Mouse (Mus musculus): ENCODE measurements at regions not wholly inside any gene's neighbourhood (a gene's known extent, or its start where the extent isn't known, plus 50 kb on each side); places are given as distances from the start of the nearest gene placed in this dataset.

DNA sequence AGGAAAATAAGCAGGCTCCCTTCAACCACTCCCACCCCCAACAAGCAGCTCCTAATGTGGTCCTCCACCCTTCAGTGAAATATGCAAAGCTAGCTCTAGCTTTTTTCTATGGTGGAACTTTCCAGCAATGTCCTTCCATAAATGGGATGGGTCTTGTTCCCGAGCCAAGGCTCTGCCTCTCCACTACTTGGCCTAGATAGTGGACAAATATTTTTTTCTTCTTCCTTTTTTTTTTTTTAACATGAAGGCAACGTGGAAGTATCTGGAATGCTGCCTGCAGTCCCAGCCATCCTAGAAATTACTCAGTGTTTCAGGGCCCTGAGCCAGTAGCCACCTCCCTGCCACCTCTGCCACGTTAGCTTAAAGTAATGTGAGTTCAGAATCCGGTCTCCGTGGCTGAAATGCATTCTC, 85.7 kb upstream of the Col1a2 start:
- TF ChIP-seq CTCF (IDR thresholded peaks at IDR 0.05; ENCODE audit: control insufficient read depth, insufficient read depth, insufficient replicate concordance, low read depth, low read length), result no peak
- no peak for TF ChIP-seq POLR2A (IDR thresholded peaks at IDR 0.05; ENCODE audit: control insufficient read depth, low read depth, low read length)

DNA sequence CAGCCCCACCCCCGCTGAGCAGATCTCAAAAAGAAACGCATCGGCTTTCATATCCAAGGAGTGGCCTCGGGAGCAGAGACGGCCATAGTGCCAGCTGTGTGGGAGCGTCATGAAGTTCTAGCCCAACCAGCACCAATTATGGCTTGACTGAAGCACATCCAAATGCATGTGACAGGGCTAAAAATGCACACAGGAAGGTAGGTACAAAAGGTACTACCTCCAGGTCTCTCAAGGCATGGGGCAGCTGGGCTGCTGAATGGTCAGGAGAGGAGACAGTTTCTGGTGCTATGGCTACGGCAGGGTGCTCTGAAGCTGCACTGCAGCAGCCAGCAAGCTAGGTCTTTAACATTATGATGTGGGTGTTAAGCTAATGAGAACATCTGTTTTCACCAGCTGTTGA, 83.1 kb upstream of the Col1a2 start:
- Histone ChIP-seq H3K4me1 (ENCODE audit: control insufficient read depth, insufficient read depth, low read length) (0 out of 2 replicates have a peak, but pooled peaks cover 2% of the 10 kb centered on the region), H3K27me3 (ENCODE audit: control insufficient read depth, insufficient read depth, low read length) (no peaks in the 10 kb centered on the region), H3K36me3 (ENCODE audit: control insufficient read depth, insufficient read depth, low read length) (no peaks in the 10 kb centered on the region), H3K4me3 (ENCODE audit: control insufficient read depth, low read depth, low read length) (no peak overlapping the region), H3K27ac (ENCODE audit: control insufficient read depth, insufficient read depth, low read depth, low read length) (no peak overlapping the region)
- TF ChIP-seq POLR2A (IDR thresholded peaks at IDR 0.05; ENCODE audit: control insufficient read depth, low read depth, low read length), result no peak
- TF ChIP-seq CTCF (IDR thresholded peaks at IDR 0.05; ENCODE audit: control insufficient read depth, insufficient read depth, insufficient replicate concordance, low read depth, low read length), result no peak

More for the DNA sequence above, 85.7 kb upstream of the Col1a2 start:
- H3K4me3 ChIP-seq (ENCODE audit: control insufficient read depth, low read depth, low read length), result no peak overlapping the region
- H3K27me3 ChIP-seq (ENCODE audit: control insufficient read depth, insufficient read depth, low read length), result no peaks in the 10 kb centered on the region
- H3K4me1 ChIP-seq (ENCODE audit: control insufficient read depth, insufficient read depth, low read length), result 0 out of 2 replicates have a peak, but pooled peaks cover 2% of the 10 kb centered on the region
- H3K27ac ChIP-seq (ENCODE audit: control insufficient read depth, insufficient read depth, low read depth, low read length), result no peak overlapping the region; the same call in 1 of the 2 replicates
- H3K36me3 ChIP-seq (ENCODE audit: control insufficient read depth, insufficient read depth, low read length), result no peaks in the 10 kb centered on the region

DNA sequence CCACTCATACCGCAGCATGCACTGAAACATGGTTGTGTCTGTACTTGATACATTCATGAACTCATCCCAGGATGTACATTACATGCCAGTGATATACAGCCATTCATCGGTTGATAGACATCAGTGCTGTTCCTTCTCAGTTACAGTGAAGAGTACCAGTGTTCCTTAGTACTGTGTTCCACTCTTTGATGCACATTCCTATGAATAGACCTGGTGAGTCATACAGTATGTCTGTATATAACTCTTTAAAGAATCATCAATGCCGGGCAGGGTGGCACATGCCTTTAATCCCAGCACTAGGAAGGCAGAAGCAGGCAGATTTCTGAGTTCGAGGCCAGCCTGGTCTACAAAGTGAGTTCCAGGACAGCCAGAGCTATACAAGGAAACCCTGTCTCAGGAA, 77.5 kb upstream of the Col1a2 start:
- no peak overlapping the region for H3K4me3 ChIP-seq (ENCODE audit: control insufficient read depth, low read depth, low read length)

DNA sequence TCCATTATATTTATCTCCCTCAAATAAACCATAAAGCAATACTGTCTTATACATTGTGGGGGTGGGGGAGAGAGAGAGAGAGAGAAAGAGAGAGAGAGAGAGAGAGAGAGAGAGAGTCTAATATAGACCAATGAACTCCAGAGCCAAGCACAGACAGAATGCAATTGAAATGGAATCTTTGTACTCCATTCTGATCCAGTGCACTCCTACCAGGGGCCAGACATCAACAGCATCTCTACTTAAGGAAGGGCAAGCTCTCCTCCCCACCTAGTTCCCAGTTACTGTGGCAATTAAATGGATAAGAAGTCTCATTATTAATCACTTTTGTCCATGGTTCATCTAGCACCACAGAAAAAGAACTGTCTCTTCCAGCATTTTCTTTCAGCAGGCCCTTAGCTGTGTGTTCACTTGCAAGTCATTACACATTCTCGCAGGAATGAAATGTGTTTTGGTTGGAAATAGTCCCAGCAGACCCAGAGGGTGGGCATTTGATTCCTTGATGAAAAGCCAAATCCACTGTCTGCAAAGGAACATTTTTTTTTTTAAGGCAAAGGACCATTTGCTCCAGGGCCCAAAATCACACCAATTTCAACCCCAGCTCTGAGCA, 73.8 kb upstream of the Col1a2 start:
- TF ChIP-seq CTCF (IDR thresholded peaks at IDR 0.05; ENCODE audit: control insufficient read depth, insufficient read depth, insufficient replicate concordance, low read depth, low read length) (no peak), POLR2A (IDR thresholded peaks at IDR 0.05; ENCODE audit: control insufficient read depth, low read depth, low read length) (no peak)
- H3K36me3 ChIP-seq (ENCODE audit: control insufficient read depth, insufficient read depth, low read length), result no peaks in the 10 kb centered on the region
- H3K4me1 ChIP-seq (ENCODE audit: control insufficient read depth, insufficient read depth, low read length), result no peaks in the 10 kb centered on the region
- H3K4me3 ChIP-seq (ENCODE audit: control insufficient read depth, low read depth, low read length), result no peak overlapping the region
- no peak overlapping the region for H3K27ac ChIP-seq (ENCODE audit: control insufficient read depth, insufficient read depth, low read depth, low read length)
- no peaks in the 10 kb centered on the region for H3K27me3 ChIP-seq (ENCODE audit: control insufficient read depth, insufficient read depth, low read length)

More for the DNA sequence above, 77.5 kb upstream of the Col1a2 start:
- TF ChIP-seq CTCF (IDR thresholded peaks at IDR 0.05; ENCODE audit: control insufficient read depth, insufficient read depth, insufficient replicate concordance, low read depth, low read length) (no peak), POLR2A (IDR thresholded peaks at IDR 0.05; ENCODE audit: control insufficient read depth, low read depth, low read length) (no peak)
- H3K4me1 ChIP-seq (ENCODE audit: control insufficient read depth, insufficient read depth, low read length), result no peaks in the 10 kb centered on the region
- H3K27me3 ChIP-seq (ENCODE audit: control insufficient read depth, insufficient read depth, low read length), result no peaks in the 10 kb centered on the region
- H3K27ac ChIP-seq (ENCODE audit: control insufficient read depth, insufficient read depth, low read depth, low read length), result no peak overlapping the region
- H3K36me3 ChIP-seq (ENCODE audit: control insufficient read depth, insufficient read depth, low read length), result no peaks in the 10 kb centered on the region

DNA sequence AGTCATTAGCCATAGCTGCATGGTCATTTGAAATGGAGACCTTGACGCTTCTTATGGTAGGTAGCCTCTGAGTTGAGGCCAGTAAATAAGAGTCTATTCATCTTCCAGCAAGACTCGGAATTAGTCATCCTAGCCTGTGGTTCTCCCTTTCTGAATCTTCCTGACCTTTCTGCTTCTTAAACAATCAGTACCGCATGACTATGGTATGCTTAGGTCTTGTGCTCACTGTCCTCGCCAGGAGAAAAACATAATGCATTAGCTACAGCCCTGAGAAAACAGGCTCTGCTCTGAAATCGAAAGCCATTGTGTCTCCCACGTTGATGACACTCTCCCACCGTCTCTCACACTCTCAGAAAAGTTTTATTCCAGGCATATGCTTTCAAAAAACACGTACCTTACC, 72.4 kb upstream of the Col1a2 start:
- Histone ChIP-seq H3K27me3 (ENCODE audit: control insufficient read depth, insufficient read depth, low read length) (no peaks in the 10 kb centered on the region), H3K27ac (ENCODE audit: control insufficient read depth, insufficient read depth, low read depth, low read length) (no peak overlapping the region)
- TF ChIP-seq POLR2A (IDR thresholded peaks at IDR 0.05; ENCODE audit: control insufficient read depth, low read depth, low read length) (no peak), CTCF (IDR thresholded peaks at IDR 0.05; ENCODE audit: control insufficient read depth, insufficient read depth, insufficient replicate concordance, low read depth, low read length) (no peak)

DNA sequence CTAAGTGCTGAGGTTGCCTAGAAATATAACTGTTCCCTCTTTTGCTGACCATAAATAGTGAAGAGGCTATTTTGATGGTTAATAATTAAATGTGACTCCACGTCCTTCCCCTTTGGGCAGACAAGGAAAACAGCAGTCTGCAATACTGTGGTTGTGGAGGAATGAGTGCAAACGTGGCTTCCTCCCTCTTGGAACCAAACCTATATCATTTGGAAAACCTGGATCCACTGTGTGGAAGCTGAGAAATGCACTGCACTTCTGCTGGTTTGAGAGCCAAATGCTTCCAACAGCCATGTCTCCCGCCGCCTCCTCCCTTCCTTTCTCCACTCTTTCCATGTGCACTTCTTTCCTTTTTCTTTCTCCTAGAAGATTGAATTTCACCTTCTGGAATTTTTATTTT, 68.2 kb upstream of the Col1a2 start:
- no peak overlapping the region for H3K4me3 ChIP-seq (ENCODE audit: control insufficient read depth, low read depth, low read length)
- TF ChIP-seq POLR2A (IDR thresholded peaks at IDR 0.05; ENCODE audit: control insufficient read depth, low read depth, low read length) (no peak), CTCF (IDR thresholded peaks at IDR 0.05; ENCODE audit: control insufficient read depth, insufficient read depth, insufficient replicate concordance, low read depth, low read length) (no peak)
- no peaks in the 10 kb centered on the region for H3K4me1 ChIP-seq (ENCODE audit: control insufficient read depth, insufficient read depth, low read length)
- no peaks in the 10 kb centered on the region for H3K36me3 ChIP-seq (ENCODE audit: control insufficient read depth, insufficient read depth, low read length)
- H3K27me3 ChIP-seq (ENCODE audit: control insufficient read depth, insufficient read depth, low read length), result no peaks in the 10 kb centered on the region
- no peak overlapping the region for H3K27ac ChIP-seq (ENCODE audit: control insufficient read depth, insufficient read depth, low read depth, low read length)

More for the DNA sequence above, 72.4 kb upstream of the Col1a2 start:
- Histone ChIP-seq H3K4me3 (ENCODE audit: control insufficient read depth, low read depth, low read length) (no peak overlapping the region), H3K36me3 (ENCODE audit: control insufficient read depth, insufficient read depth, low read length) (no peaks in the 10 kb centered on the region), H3K4me1 (ENCODE audit: control insufficient read depth, insufficient read depth, low read length) (no peaks in the 10 kb centered on the region)

DNA sequence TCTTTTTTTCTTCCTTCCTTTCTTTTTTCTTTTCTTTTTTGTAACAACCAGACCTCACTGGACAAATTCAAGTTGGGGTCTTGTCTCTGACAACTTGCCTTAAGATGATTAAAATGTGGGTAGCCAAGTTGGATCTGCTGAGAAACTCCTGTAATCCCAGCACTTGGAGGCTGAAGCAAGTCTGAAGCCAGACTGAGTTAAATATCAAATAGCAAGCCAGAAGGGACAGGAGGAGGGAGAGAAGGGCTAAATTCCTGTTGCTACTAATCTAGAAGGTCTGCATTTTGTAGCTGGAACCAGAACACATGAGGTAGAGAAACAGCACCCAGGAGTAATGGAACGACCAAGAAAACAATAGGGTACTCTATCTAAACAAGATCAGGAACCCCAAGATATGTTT, 67.7 kb upstream of the Col1a2 start:
- Histone ChIP-seq H3K36me3 (ENCODE audit: control insufficient read depth, insufficient read depth, low read length) (no peaks in the 10 kb centered on the region), H3K4me1 (ENCODE audit: control insufficient read depth, insufficient read depth, low read length) (no peaks in the 10 kb centered on the region), H3K27ac (ENCODE audit: control insufficient read depth, insufficient read depth, low read depth, low read length) (no peak overlapping the region), H3K27me3 (ENCODE audit: control insufficient read depth, insufficient read depth, low read length) (no peaks in the 10 kb centered on the region), H3K4me3 (ENCODE audit: control insufficient read depth, low read depth, low read length) (no peak overlapping the region)
- no peak for TF ChIP-seq CTCF (IDR thresholded peaks at IDR 0.05; ENCODE audit: control insufficient read depth, insufficient read depth, insufficient replicate concordance, low read depth, low read length)
- no peak for TF ChIP-seq POLR2A (IDR thresholded peaks at IDR 0.05; ENCODE audit: control insufficient read depth, low read depth, low read length)
